Mouse (Mus musculus): ENCODE measurements around the gene Wdr73. TPM values are rescaled to one million over a fixed set of nuclear protein-coding genes. Genes with fewer than 3 reads are reported as not detected.

Gene Wdr73
- polyA plus RNA-seq, 1 experiment from 2014 or later, result 40.3 TPM

DNA sequence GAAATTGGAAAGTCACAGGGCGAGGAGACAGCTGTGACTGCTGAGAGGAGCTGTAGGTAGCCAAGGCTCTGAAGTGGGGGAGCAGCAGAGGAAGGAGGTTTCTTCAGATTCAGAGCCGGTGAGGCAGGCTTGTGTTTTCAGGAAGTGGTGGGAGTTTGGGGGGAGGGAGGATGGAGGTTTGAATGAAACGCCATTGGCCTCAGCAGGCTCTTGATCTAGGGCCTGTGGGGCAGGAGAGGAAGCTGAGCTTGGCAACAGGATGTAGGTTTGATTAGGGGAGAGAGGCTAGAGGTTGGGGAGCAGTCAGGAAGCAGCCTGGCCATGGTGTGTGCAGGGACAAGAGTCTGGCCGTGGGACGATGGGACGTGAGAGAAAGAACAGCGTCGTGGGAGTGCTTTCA, 36.2 kb downstream of the Wdr73 start:
- Histone ChIP-seq H3K36me3 (replicated peaks) (peaks cover 29% of the 10 kb centered on the region; the same call in 1 of the 2 replicates), H3K9ac (no peak overlapping the region), H3K27me3 (replicated peaks) (no peaks in the 10 kb centered on the region), H3K9me3 (no peaks in the 10 kb centered on the region), H3K4me3 (no peak overlapping the region), H3K4me2 (no peak overlapping the region; the same call in 1 of the 2 replicates), H3K4me1 (peaks cover 48% of the 10 kb centered on the region), H3K27ac (no peak overlapping the region)
- no peak for ATAC-seq (replicated peaks)
- 82% methylated on average over 8 of the region's 8 CpGs for WGBS

GRCm38 (mm10) chr7:80864151-80864550, 36.9 kb downstream of the Wdr73 start:
- peaks cover 22% of the 10 kb centered on the region; the same call in 1 of the 2 replicates for H3K36me3 ChIP-seq (replicated peaks)
- H3K4me1 ChIP-seq, result peaks cover 48% of the 10 kb centered on the region
- no peaks in the 10 kb centered on the region for H3K9me3 ChIP-seq
- no peak overlapping the region for H3K27ac ChIP-seq
- peak overlapping the region; percentile 80; the same call in 1 of the 2 replicates for H3K4me2 ChIP-seq
- WGBS, result 71% methylated on average over 1 of the region's 1 CpGs
- no peaks in the 10 kb centered on the region for H3K27me3 ChIP-seq (replicated peaks)
- ATAC-seq (replicated peaks), result no peak
- H3K9ac ChIP-seq, result no peak overlapping the region
- no peak overlapping the region for H3K4me3 ChIP-seq

- Histone ChIP-seq H3K27me3 (replicated peaks) (no peaks in the 10 kb centered on the region), H3K36me3 (replicated peaks) (peaks cover 17% of the 10 kb centered on the region; the same call in 1 of the 2 replicates), H3K4me3 (peak overlapping the region; percentile 3; the same call in 1 of the 2 replicates), H3K27ac (no peak overlapping the region), H3K9ac (peak overlapping the region; percentile 14; the same call in 1 of the 2 replicates), H3K9me3 (no peaks in the 10 kb centered on the region), H3K4me2 (peak overlapping the region; percentile 80), H3K4me1 (peaks cover 48% of the 10 kb centered on the region)
- 82% methylated on average over 5 of the region's 5 CpGs for WGBS
- no peak for ATAC-seq (replicated peaks)
Measured at GRCm38 (mm10) chr7:80863520-80863919, 37.5 kb downstream of the Wdr73 start.

GRCm38 (mm10) chr7:80862475-80862874, 38.6 kb downstream of the Wdr73 start:
- H3K4me2 ChIP-seq, result peak overlapping the region; percentile 80
- H3K4me3 ChIP-seq, result peak overlapping the region; percentile 20; the same call in 1 of the 2 replicates
- 88% methylated on average over 2 of the region's 2 CpGs for WGBS
- no peak overlapping the region for H3K9ac ChIP-seq
- no peaks in the 10 kb centered on the region for H3K9me3 ChIP-seq
- no peak for ATAC-seq (replicated peaks)
- no peaks in the 10 kb centered on the region for H3K27me3 ChIP-seq (replicated peaks)
- peaks cover 6% of the 10 kb centered on the region; the same call in 1 of the 2 replicates for H3K36me3 ChIP-seq (replicated peaks)
- no peak overlapping the region for H3K27ac ChIP-seq
- H3K4me1 ChIP-seq, result peaks cover 48% of the 10 kb centered on the region

GRCm38 (mm10) chr7:80860729-80861274, 40.3 kb downstream of the Wdr73 start, which contains the start of gene Zscan2:
Gene Zscan2 (plus strand): TSS chr7:80860920.
- peak; percentile 98 for ATAC-seq (replicated peaks)
- Histone ChIP-seq H3K9ac (peak within 1 kb of the TSS; percentile 99), H3K4me3 (peak within 1 kb of the TSS; percentile 98), H3K27me3 (replicated peaks) (no peaks in the 10 kb centered on the region), H3K4me2 (peak within 1 kb of the TSS; percentile 80), H3K27ac (peak within 1 kb of the TSS; percentile 97), H3K36me3 (replicated peaks) (peaks cover 6% of the 10 kb centered on the region; the same call in 1 of the 2 replicates), H3K4me1 (peaks cover 42% of the 10 kb centered on the region), H3K9me3 (no peaks in the 10 kb centered on the region)
- WGBS, result 0% methylated on average over 40 of the region's 40 CpGs

DNA sequence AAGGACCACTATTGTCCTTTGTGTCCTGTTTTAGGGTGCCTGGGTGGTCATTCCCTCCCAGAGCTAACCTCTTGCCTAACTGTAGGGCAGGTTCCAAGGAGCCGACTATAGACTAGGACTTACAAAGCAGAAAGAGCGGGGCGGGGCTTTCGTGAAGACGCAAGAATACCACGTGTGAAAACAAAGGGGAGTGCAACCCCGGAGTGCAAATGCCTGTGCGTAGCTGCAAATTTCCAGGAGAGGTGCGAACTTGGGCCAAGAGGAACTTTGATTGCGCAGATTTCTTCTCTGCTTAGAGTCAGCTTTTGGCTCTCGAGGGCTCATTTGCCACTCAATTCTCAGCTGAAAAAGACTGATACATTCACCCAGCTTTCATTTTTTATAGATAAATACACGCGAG, 40.8 kb downstream of the Wdr73 start:
- peak; percentile 84 for ATAC-seq (replicated peaks)
- no peaks in the 10 kb centered on the region for H3K9me3 ChIP-seq
- H3K4me1 ChIP-seq, result peaks cover 40% of the 10 kb centered on the region
- peak overlapping the region; percentile 97 for H3K27ac ChIP-seq
- peak overlapping the region; percentile 80 for H3K4me2 ChIP-seq
- under 1% methylated on average over 13 of the region's 13 CpGs for WGBS
- no peaks in the 10 kb centered on the region for H3K27me3 ChIP-seq (replicated peaks)
- H3K4me3 ChIP-seq, result peak overlapping the region; percentile 98
- peaks cover 6% of the 10 kb centered on the region; the same call in 1 of the 2 replicates for H3K36me3 ChIP-seq (replicated peaks)
- H3K9ac ChIP-seq, result peak overlapping the region; percentile 99

DNA sequence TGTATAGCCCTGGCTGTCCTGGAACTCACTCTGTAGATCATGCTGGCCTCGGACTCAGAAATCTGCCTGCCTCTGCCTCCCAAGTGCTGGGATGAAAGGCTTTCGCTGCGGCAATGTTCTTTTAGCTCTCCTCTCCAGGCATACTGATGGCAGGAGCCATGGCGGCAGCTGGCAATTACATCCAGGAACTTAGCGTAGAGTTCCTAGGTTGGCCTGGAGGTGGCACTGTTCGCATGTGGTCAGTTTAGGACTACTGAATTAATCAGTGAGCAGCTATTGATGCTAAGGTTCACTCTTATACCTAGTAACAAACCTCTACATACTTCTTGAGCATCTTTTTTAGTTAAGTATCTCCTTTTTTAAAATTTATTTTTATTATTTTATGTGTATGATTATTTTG, 43.9 kb downstream of the Wdr73 start:
- no peak for ATAC-seq (replicated peaks)

DNA sequence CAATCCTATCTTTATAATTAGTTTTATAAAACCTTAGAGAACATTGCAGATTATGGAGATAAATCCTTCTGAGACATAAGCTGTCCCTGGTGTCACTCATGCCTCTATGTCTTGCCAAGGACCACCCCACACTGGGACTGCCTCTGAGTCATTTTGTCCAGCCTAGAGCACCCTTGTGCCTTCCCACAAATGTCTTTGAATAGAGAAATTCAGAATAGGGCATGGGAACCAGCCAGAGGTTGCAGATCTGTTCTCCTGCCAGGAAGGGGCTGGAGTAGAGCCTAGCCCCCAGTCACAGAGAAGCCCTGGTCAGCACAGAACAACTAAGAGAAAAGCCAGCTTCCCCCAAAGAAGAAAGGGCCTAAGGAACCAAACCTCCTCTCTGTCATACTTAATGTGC, 45.8 kb downstream of the Wdr73 start:
- no peak for ATAC-seq (replicated peaks)
- H3K27ac ChIP-seq, result no peak overlapping the region
- H3K9me3 ChIP-seq, result no peaks in the 10 kb centered on the region
- no peak overlapping the region for H3K9ac ChIP-seq
- no peaks in the 10 kb centered on the region for H3K36me3 ChIP-seq (replicated peaks)
- H3K4me3 ChIP-seq, result no peak overlapping the region
- H3K4me1 ChIP-seq, result peaks cover 3% of the 10 kb centered on the region; the same call in 1 of the 2 replicates
- no peak overlapping the region for H3K4me2 ChIP-seq
- no peaks in the 10 kb centered on the region for H3K27me3 ChIP-seq (replicated peaks)

More for the DNA sequence above, 43.9 kb downstream of the Wdr73 start:
- Histone ChIP-seq H3K9me3 (no peaks in the 10 kb centered on the region), H3K27me3 (replicated peaks) (no peaks in the 10 kb centered on the region), H3K4me1 (peaks cover 10% of the 10 kb centered on the region), H3K4me2 (no peak overlapping the region), H3K27ac (no peak overlapping the region), H3K9ac (no peak overlapping the region), H3K4me3 (no peak overlapping the region), H3K36me3 (replicated peaks) (no peaks in the 10 kb centered on the region)
- 31% methylated on average over 6 of the region's 6 CpGs for WGBS

DNA sequence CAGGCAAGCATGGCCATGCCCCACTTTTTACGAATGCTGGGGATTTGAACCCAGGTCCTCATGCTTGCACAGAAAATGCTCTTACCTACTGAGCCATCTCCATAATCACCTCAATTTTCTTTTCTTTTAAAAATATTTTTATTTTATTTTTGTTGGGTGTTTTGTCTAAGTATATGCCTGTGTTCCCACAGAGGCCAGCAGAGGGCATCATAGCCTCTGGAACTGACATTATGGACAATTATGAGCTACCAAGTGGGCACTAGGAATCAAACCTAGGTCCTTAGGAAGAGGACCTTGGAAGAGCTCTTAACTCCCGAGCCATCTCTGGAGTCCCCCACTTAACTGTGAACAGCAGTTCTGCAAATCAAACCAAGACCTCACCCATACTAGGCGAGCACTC, 47.9 kb downstream of the Wdr73 start:
- no peaks in the 10 kb centered on the region for H3K36me3 ChIP-seq (replicated peaks)
- no peak overlapping the region for H3K4me3 ChIP-seq
- no peaks in the 10 kb centered on the region for H3K9me3 ChIP-seq
- H3K9ac ChIP-seq, result no peak overlapping the region
- ATAC-seq (replicated peaks), result no peak
- H3K4me1 ChIP-seq, result no peaks in the 10 kb centered on the region
- H3K27me3 ChIP-seq (replicated peaks), result no peaks in the 10 kb centered on the region
- no peak overlapping the region for H3K4me2 ChIP-seq
- no peak overlapping the region for H3K27ac ChIP-seq
- WGBS, result 94% methylated on average over 3 of the region's 3 CpGs

- ATAC-seq (replicated peaks), result no peak
- no peak overlapping the region for H3K9ac ChIP-seq
- H3K4me3 ChIP-seq, result no peak overlapping the region
- no peak overlapping the region for H3K27ac ChIP-seq
- no peaks in the 10 kb centered on the region for H3K4me1 ChIP-seq
- no peak overlapping the region for H3K4me2 ChIP-seq
- WGBS, result 91% methylated on average over 5 of the region's 5 CpGs
- no peaks in the 10 kb centered on the region for H3K27me3 ChIP-seq (replicated peaks)
- no peaks in the 10 kb centered on the region for H3K9me3 ChIP-seq
- H3K36me3 ChIP-seq (replicated peaks), result no peaks in the 10 kb centered on the region
Measured at GRCm38 (mm10) chr7:80850520-80850919, 50.5 kb downstream of the Wdr73 start.

- Histone ChIP-seq H3K36me3 (replicated peaks) (no peaks in the 10 kb centered on the region), H3K27ac (no peak overlapping the region), H3K9me3 (no peaks in the 10 kb centered on the region), H3K4me3 (no peak overlapping the region), H3K4me2 (no peak overlapping the region), H3K9ac (no peak overlapping the region), H3K27me3 (replicated peaks) (no peaks in the 10 kb centered on the region), H3K4me1 (no peaks in the 10 kb centered on the region)
- WGBS, result 27% methylated on average over 4 of the region's 4 CpGs
- 0 out of 2 replicates have a peak, but pooled peaks have one; percentile 45 for ATAC-seq (replicated peaks)
Measured at GRCm38 (mm10) chr7:80849710-80850109, 51.4 kb downstream of the Wdr73 start.

- no peak overlapping the region for H3K9ac ChIP-seq
- ATAC-seq (replicated peaks), result no peak
- WGBS, result 90% methylated on average over 2 of the region's 2 CpGs
- H3K4me1 ChIP-seq, result no peaks in the 10 kb centered on the region
- no peak overlapping the region for H3K4me2 ChIP-seq
- no peaks in the 10 kb centered on the region for H3K36me3 ChIP-seq (replicated peaks)
- H3K27ac ChIP-seq, result no peak overlapping the region
- no peaks in the 10 kb centered on the region for H3K27me3 ChIP-seq (replicated peaks)
- H3K9me3 ChIP-seq, result no peaks in the 10 kb centered on the region
- H3K4me3 ChIP-seq, result no peak overlapping the region
Measured at GRCm38 (mm10) chr7:80849267-80849666, 51.8 kb downstream of the Wdr73 start.

DNA sequence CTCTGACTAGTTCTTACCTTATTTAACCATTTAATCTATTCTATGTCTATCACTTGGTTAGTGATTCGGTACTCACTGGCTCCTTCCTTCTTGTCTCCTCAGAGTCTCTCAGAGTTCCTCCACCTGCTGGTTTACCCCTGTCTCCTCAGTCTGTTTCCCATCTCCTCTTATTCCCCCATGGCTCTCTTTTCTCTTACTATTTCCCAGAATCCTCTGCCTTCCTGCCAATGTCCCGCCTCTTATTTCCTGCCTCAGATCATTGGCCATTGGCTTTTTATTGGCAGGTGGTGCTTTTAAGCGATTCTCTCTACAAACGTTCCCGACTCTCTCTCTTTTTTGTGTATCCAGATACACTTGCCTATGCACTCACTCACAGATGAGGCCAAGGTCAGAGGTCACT, 54.4 kb downstream of the Wdr73 start:
- no peaks in the 10 kb centered on the region for H3K9me3 ChIP-seq
- no peaks in the 10 kb centered on the region for H3K36me3 ChIP-seq (replicated peaks)
- H3K9ac ChIP-seq, result no peak overlapping the region
- no peaks in the 10 kb centered on the region for H3K4me1 ChIP-seq
- WGBS, result 91% methylated on average over 5 of the region's 5 CpGs
- no peak overlapping the region for H3K27ac ChIP-seq
- H3K4me3 ChIP-seq, result no peak overlapping the region
- no peak overlapping the region for H3K4me2 ChIP-seq
- ATAC-seq (replicated peaks), result no peak
- no peaks in the 10 kb centered on the region for H3K27me3 ChIP-seq (replicated peaks)

Measured in midbrain, embryonic 15.5 days (tissue).